Mouse (Mus musculus): ENCODE measurements around the gene C9orf72.

- TF ChIP-seq POLR2A (IDR thresholded peaks at IDR 0.05; ENCODE audit: borderline replicate concordance, control insufficient read depth, low read depth, low read length) (no peak), CTCF (IDR thresholded peaks at IDR 0.05; ENCODE audit: control insufficient read depth, insufficient read depth, low read length) (no peak)
Observed at GRCm38 (mm10) chr4:35224101-35224500, 1.9 kb downstream of the C9orf72 start.
